Mouse (Mus musculus): ENCODE measurements around the gene Gm10382.

The Gm10382 gene

DNA sequence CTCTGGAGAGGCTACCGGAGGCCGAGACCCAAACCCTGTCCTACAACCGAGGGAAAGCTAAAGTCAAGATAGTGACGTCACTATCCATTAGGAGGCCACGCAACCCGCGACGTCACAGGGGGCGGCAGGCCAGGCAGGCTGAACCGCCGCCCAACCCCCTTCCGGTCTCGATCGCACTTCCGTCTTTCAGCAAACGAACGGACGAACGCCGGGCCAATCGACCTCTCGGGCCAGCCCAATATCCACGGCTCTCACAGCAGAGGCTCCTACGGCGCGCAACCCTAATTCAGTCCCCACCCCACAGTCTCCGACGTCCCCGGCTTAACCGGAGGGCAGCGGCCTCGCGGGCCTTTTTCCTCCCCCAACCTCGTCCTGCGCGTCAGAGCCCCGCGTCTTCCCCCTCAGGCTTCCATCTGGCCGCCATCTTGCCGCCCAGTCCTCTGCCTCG is at the start of gene Gm10382:
Gene Gm10382, plus strand, starts transcription at position 192 of the 448 bp plus-strand sequence.
- peak; percentile 78 for DNase-seq

DNA sequence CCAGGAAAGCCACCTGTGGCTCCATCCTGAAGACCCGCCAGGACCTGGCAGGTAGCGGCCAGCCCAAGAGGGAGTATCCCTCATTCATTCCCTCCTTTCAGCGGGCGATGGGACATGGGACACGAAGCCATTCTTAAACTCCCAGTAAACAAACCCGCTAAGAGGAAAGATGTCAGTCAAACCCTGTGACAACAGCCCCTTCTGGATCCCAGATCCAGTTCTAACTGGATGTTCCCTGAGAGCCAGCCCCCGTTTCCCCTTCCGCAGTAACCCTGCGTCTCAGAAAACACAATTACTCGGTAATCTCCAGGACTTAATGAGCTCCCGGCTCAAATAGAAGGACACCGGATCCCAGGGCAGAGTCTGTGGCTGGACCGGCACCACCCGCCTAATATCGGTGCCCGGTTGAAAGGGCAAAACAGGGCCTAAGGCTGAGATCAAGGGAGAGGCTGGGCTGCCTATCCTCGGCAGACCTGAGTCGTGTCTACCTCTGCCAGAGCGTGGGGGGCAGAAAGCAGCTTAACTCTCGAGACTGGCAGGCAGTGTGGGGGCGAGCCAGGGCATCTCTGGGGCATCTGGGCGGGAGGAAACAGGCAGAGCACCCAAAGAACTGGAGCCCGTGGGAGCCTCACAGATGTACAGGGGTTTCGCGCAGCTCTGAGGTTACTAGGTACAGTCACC is 49.1 kb upstream of the Gm10382 start:
- peak; percentile 68 for DNase-seq

DNA sequence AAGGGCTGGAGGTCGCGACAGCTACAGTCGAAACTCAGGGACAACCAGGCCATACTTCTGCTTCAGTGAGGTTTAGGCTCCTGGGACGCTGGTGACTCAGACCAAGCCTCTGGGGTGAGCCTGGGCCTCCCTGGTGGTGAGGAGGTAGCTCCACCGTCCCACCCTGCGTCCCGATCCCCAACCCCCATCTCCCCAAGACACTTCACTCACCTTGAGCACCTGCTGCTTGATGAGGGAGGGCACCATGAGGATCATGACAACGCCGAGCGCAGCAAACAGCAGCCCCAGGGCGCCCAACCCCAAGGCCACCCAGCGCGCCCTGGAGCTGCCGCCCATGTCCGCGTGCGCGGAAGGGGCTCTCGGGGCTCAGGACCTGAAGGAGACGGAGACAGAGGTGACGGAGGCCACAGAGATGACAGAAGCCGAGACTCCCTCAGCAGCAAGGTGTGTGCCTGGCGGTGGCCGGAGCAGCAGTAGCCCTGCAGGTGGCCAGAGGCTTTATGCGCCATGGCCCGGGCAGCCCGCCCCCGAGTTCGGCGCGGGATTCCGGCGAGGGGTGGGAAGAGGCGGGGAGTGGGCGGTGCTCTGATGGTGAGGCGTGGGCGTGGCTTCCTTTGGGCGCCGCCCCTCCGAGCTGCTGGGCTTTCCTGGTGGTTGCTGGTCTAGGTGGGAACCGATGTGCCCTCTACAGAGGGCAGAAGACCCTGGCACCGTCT is 48.4 kb upstream of the Gm10382 start, which contains the start of gene Scarb1:
Gene Scarb1, minus strand, starts transcription at position 548 of the 716 bp plus-strand sequence.
- DNase-seq, result peak; percentile 88

DNA sequence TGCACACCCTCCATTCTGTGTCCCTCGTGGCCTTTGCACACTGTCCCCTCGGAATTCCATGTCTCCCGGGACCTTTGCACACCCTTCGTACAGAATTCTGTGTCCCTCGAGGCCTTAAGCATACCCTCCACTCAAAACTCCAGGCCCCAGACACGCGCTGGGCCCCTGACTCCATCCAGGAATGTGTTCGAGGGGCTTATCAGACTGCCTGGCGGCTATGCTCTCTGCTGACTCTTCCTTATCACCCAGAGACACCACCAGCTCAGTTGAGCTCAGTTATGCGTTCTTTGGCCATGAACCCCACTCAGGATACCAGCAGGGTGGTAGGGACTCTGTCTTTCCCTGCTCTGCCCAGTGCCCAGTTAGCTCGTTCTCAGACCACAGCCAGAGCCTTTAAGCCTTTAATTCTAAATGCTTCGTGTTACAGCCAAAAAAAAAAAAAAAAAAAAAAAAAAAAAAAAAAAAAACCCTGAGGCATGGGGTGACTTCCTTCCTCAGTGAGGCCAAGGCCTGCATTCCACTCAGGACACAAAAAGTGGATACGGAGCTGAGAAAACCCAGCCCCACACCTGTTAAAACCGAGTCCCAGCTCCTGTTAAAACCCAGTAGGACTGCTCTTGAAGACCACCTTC is 47.5 kb upstream of the Gm10382 start:
- no peak for DNase-seq

DNA sequence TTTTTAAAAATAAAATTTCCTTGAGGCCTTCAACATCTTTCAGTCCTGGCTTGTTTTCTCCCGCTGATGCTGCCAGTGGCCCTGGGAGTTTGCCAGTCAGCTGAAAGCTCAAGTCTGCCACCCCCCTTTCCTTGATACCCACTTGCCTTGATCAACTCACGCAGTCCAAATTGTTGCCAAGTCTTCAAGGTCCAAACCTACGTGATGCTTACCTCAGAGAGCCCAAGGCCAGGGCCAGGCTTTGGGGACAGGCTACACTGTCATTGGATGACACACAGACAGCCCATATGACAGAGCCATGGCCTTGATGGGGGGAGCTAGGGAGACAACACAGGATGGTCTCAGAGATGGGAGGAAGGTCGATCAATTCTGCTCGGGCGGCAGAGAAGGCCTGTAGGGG is 44.8 kb upstream of the Gm10382 start:
- DNase-seq, result no peak

DNA sequence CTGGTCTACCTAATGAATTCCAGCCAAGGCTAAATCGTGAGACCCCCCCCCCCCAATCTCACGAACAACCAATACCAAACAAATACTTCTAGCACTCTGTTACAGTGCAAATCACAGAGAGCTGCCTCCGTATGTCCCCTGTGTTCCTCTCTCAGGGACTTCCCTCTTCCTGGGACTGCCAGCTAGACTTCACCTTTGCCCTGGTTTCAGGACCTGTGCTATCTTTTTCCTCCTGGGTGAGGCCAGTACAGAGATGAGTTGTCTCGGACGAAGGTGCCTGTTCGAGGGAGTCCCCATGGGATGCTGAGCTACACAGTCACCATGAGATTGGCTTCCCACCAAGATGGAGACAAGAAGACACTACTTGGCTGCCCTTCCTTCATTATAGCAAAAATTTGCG is 41.1 kb upstream of the Gm10382 start:
- no peak for DNase-seq

DNA sequence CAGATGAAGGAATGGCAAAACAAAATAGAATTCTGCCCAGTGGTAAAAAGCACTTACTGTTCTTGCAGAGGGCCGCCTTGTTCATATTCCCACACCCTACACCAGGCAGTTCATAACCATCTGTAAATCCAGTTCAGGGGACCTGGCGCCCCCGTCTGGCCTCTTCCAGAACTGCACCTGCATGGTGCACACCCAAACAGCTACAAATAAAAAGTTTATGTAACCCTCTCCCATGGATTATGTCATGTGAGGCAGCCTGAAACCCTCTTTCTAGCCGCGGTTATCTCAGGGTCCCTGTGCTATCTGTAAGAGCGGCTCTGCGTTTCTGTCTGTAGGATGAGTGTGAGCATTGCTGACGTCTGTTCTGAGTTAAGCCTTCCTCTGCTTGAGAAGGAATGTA is 40.6 kb upstream of the Gm10382 start:
- DNase-seq, result peak; percentile 28

DNA sequence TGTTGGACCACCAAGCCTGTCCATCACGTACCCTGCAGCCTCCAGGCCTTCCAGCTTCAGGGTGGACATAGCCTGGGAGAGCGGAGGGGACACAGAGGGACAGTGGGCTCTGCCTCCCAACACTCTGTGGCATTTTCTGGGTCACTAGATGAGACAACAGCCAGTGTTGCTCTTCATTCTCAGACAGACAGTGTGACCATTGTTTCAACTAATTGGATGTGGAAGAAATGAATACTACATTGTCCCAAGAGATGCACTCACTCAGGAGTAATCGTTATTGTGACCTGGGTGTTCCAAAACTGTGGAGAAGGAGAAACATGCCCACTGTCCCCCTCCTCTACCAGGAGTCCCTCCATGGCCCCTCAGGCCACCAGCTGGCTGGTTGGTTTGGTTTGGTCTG is 39.7 kb upstream of the Gm10382 start:
- DNase-seq, result no peak

DNA sequence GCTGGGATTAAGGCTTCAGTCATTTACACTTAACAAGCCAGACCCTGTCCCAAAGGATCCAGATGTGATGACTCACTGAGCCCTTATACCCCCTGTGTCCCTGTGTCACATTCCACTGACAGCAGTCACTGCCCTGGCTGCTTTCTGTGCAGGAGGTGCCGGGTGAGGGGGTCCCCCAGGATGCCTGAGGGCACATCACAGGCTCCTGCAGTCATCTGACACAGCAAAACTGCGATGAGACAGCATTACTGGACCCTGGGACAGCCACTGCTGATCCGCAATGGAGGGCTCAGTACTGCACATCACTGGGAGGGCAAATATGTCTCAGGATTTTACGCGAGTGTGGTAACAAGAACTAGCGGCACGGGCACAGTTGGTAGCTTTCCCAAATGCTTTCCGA is 38.1 kb upstream of the Gm10382 start:
- DNase-seq, result no peak

DNA sequence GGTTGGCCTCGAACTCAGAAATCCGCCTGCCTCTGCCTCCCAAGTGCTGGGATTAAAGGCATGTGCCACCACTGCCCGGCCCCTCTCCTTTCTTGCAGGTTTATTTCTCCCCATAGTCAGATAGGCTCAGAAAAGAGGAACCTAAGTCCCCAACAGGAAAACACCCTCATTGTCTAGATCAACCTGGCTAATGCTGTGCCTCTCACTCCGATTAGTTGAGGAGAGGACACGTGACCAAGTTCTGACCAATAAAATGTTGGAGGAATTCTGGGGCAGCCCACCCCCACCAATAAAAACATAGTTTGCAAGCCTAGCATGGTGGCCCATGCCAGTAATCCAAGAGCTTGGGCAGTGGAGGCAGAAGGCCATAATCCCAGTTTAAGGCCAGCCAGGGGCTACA is 37.2 kb upstream of the Gm10382 start:
- DNase-seq, result no peak

DNA sequence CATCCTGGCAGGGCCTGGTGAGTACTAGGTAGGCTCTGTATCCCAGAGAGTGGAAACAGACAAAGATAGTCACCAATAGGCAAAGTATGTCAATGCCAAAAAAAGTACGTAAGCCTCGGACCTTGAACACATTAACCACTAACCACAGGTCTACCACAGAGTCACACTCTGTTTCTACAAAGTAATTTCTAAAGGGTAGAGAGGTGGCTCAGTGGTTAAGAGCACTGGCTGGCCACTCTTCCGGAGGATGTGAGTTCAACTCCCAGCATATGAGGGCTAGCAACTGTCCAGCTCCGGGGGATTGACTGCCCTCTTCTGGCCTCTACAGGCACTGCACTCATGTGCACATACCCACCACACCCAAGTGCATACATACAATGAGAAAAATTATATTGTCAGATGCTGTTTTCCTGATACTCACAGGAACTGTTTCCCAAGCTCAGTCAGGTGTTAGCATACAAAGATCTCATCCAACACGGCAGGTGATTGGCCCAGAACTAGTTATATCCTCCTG is 36.3 kb upstream of the Gm10382 start:
- no peak for DNase-seq

DNA sequence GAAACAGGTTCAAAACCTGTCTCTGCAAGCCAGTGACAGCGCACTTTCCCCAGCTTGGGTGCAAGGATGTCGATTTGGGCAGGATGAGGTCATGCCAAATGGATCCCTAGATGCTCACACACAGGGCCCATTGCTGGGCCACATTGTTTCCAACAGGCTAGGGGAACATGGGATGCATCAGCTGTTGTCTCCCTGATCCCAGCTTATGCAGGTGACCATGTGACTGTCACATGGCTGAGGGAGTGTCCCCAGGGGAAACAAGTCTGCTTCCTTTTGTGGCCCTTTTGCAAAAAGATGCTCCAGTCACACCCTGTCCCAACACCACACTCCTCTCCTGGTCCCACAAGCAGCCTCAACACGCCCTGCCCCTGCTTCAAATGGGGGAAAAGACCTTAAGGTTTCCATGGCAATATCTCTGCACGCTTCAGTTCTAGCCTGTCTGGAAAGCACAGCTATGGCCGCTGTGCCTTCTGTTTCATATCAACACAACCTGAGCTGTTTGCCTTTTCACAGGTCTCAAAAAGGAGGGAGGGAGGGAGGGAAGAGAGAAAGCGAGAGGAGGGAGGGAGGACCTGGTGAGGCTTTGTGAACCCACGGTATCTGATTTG is 34.1 kb upstream of the Gm10382 start:
- no peak for DNase-seq

DNA sequence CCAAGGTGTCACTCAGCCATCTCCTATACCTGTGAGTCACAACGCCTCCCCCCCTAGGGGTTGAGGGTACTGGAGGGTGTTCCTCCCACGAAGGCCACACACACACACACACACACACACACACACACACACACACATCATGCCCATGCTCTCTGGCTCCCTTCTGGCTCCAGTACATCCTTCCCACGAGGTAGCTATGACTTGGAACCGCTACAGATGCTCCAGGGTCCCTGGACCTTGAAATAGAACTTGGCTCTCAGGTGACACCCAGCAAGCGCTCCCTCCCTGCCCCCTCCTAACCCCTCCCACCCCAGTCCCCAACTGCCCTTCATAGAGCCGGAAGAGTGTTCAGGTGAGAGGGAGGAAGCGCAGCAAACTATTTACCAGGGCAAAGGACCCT is 33.5 kb upstream of the Gm10382 start:
- no peak for DNase-seq

DNA sequence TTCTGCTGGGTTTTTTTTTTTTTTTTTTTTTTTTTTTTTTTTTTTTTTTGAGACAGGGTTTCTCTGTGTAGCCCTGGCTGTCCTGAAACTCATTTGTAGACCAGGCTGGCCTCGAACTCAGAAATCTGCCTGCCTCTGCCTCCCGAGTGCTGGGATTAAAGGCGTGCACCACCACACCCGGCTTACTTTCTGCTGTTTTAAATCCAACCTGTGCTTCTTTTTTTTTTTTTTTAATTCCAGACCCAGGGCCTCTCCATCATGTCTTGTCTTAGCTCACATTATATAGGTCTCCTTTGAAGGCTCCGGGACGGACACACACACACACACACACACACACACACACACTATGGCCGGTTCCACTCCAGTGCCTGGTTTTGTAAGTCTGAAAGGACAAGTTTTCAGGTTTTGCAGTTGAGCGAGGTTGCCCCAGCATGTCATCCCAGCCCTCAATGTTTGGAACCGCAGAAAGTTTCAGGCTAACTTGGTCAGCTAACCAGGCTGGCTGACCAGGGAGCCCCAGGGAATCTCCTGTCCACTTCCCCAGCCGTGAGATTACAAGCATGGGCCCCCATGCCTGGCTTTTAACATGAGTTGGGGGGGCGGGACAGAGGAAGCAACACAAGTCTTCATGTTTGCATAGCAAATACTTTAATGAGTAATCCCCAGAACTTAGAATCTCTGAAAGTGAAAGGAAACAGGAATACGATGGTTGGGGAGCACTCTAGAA is 31.4 kb upstream of the Gm10382 start:
- DNase-seq, result no peak

DNA sequence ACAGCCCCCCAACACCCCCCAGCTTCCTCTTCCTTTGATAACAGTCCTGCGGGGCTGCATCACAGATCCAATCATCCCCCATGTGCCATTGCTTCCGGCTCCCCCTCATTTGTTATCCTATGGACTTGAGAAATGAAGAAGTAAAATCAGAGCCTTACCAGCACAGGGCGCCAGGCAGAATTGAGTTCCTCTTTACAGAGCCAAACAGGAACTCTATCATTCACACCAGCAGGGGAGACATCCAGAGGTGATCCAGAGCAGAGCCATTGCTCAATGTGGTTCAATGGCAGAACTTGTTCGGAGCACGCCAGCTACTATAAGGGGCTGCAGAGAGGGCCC is 30.9 kb upstream of the Gm10382 start:
- no peak for DNase-seq

DNA sequence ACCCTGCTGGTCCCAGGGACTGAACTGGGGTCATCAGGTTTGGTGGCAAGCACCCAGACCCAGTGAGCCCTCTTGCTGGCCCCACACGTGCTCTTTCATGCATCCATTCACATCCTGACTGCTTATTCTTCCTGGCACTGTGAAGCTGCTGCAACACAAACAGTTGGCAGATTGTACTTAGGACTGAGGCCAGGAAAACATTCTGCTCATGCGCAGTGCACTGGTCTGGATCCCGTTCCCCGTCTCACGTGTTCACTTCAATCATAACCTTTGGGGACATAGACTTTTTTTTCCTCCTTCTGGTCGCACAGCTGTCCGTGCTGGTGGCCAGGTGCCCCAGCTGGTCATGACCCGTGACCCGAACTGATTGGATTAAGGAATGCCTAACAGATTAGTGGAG is 28.6 kb upstream of the Gm10382 start:
- DNase-seq, result no peak

DNA sequence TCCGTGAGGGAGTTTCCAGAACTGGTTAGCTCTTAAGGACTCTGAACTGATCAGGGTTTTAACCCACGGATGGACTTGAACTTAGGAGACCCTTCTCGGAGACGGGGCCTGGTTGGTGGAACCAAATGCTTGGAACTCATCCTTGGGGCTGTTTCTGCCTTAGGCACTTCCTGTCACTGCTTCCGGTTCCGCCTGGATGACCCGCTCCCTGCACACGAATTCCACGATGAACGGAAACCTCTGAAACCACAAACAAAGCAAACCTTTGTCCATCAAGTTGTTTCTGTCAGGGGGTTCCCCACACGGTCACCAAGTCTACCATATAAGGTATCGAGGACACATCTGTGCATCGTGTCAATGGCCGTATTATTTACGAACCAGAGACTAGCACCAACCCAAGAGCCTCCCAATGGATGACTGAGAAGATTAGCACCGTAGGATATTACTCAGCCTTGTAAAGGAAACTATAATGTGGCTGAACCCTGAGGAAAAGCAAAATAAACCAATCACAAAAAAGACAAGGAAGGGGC is 28.1 kb upstream of the Gm10382 start:
- DNase-seq, result no peak

DNA sequence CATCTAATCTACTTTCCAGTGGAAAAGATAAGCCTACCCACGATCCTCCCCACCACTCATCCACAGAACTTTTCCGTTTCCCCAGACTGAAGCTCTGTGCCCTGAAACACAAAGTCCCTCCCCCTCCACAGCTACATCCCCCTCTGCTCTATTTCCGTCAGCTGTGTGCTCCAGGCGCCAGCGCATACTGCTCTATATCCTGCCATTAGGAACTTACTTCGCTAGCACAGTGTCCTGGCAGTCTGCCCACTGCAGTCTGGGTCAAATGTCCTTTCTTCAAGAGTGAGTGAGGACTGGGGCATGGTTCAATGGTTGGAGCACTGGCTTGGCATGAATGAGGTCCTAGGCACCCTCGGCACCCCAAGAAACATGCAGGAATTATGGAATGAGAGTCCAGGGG is 25.2 kb upstream of the Gm10382 start:
- DNase-seq, result no peak

DNA sequence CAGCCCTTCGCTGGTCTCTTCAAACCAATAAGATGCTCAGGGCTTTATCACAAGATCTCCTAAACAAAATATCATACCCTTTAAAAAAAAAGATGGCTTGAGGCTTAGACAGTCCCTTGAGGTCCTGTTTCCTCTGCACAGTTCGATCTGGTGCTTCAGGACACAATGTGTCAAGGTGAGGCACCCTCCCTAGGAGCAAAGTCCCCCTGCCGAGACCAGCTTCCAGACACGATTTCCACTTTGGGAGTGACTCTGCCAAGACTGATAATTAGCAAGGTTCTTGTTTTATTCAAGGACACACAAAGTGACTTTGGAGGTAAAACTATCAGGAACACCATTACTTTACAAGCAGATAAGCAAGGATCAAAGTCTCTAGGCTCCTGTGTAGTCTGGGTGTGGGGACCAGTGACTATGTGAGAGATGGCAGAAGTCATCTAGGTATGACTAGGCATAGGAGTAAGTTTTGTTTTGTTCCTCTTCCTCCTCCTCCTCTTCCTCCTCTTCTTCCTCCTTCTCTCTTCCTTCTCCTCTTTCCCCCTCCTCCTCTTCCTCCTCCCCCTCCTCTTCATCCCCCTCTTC is 24.2 kb upstream of the Gm10382 start:
- no peak for DNase-seq

DNA sequence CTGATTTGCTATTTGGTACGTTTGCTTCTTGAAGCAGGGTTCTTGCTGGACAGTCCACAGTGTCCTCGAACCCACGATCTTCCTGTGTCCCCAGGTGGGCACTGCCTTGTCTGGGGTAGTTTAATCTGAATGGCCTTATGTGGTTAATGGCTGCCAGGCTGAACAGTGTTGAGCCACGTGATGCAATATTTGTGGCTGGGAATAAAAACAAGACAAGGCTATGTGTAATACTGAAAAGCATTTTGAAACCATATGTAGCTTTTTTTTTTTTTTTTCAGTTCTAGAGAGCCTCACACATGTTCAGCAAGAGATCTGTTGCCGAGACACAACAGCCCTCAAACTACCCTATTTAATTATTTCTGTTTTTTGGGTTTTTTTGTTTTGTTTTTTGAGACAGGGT is 21.0 kb upstream of the Gm10382 start:
- no peak for DNase-seq

DNA sequence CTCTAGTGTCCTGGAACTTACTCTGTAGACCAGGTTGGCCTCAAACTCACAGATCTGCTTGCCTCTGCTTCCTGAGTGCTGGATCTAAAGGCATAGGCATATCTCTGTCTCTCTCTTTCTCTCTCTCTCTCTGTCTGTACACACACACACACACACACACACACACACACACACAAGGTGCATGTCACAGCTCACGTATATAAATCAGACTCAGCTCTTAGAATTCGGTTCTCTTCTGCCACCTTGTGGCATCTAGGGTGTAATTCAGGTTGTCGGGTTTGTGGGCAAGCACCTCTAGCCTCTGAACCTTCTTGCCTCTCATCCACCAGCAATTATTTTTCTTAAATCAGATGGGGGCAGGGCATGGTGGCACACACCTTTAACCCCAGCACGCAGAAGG is 20.6 kb upstream of the Gm10382 start:
- peak; percentile 61 for DNase-seq

All from right cerebral cortex, adult 18-20 months (tissue).